40 mouse cellular contexts compared by ENCODE assay signal in genomic region chr2:104023096-104023495, GRCm38 (mm10). TPM values are rescaled to one million over a fixed set of nuclear protein-coding genes. Genes with fewer than 3 reads are reported as not detected.
"Had no signal": no experiment of that assay in that cellular context is flagged by ENCODE, and none has a peak within 500 bp of the region (broad histone marks: within the 10 kb centered on the region; RNA-seq: fewer than 3 reads in every experiment).

No protein-coding gene starts in this region.

- H3K9me3 ChIP-seq: heart, embryonic 10.5 days; heart, embryonic 12.5 days; hindbrain, embryonic 10.5 days; hindbrain, embryonic 12.5 days; intestine, embryonic 15.5 days; limb, embryonic 10.5 days; limb, embryonic 12.5 days; liver, embryonic 15.5 days had no signal

- DNase-seq: gastrocnemius, postnatal 25 days; heart, adult 2 months; heart, postnatal 10 days; heart, postnatal 4 days; kidney, adult 18-20 months; kidney, adult 8-10 months; kidney, postnatal 10 days; kidney, postnatal 25 days; kidney, postnatal 4 days; liver; liver, embryonic 13.5 days had no signal

- H3K4me1 ChIP-seq: heart, embryonic 10.5 days; heart, embryonic 12.5 days; intestine, embryonic 15.5 days; limb, embryonic 12.5 days had no signal

- H3K4me3 ChIP-seq: heart, adult 2 months; heart, embryonic 10.5 days; heart, embryonic 12.5 days; hindbrain, embryonic 10.5 days; hindbrain, embryonic 12.5 days; intestine, embryonic 15.5 days; layer of hippocampus, adult 2 months; left cerebral cortex, adult 2 months; limb, embryonic 10.5 days; limb, embryonic 12.5 days; liver, embryonic 13.5 days; liver, embryonic 15.5 days had no signal

- H3K36me3 ChIP-seq: heart, embryonic 10.5 days; heart, embryonic 12.5 days; hindbrain, embryonic 10.5 days; hindbrain, embryonic 12.5 days; intestine, embryonic 15.5 days; limb, embryonic 10.5 days; limb, embryonic 12.5 days; liver, embryonic 13.5 days; liver, embryonic 15.5 days had no signal

- ATAC-seq: hindbrain, embryonic 16.5 days; inflammation-experienced regulatory T-cells, adult 6 months; intestine, embryonic 15.5 days; intestine, postnatal 0 days had no signal

- H3K27me3 ChIP-seq: heart, embryonic 12.5 days; hindbrain, embryonic 12.5 days; intestine, embryonic 15.5 days; limb, embryonic 12.5 days had no signal

RNA-seq across cellular contexts. Expression of gene 4931422A03Rik, which starts 5.1 kb away (rescaled TPM):
- total RNA-seq: gastrocnemius, adult 18-20 months; gastrocnemius, adult 8-10 months; gastrocnemius, postnatal 25 days; gastrocnemius, postnatal 4 days; heart, adult 2 months; heart, postnatal 10 days; heart, postnatal 25 days; heart, postnatal 4 days; layer of hippocampus, adult 2 months; layer of hippocampus, postnatal 10 days; layer of hippocampus, postnatal 25 days; left cerebral cortex, adult 2 months; left cerebral cortex, postnatal 14 days; left cerebral cortex, postnatal 36 days had no signal
- polyA plus RNA-seq: heart, adult 2 months had no signal

RNA-seq across cellular contexts. Expression of gene Gm10912, which starts 42.5 kb away (rescaled TPM):
- polyA plus RNA-seq: heart, embryonic 10.5 days; heart, embryonic 12.5 days; heart, embryonic 14.5 days; heart, embryonic 16.5 days; hindbrain, embryonic 10.5 days; hindbrain, embryonic 12.5 days; hindbrain, embryonic 14.5 days; hindbrain, embryonic 16.5 days; intestine, postnatal 0 days; kidney, embryonic 14.5 days; kidney, embryonic 16.5 days; limb, embryonic 10.5 days; limb, embryonic 12.5 days; liver, embryonic 11.5 days had no signal

RNA-seq across cellular contexts. Expression of gene Gm10799, which starts 45.3 kb away (rescaled TPM):
- total RNA-seq: gastrocnemius, adult 18-20 months; gastrocnemius, adult 8-10 months; gastrocnemius, postnatal 25 days; gastrocnemius, postnatal 4 days; granulocyte monocyte progenitor cell, adult 5-6 weeks; heart, adult 2 months; heart, postnatal 10 days; heart, postnatal 25 days; heart, postnatal 4 days; layer of hippocampus, adult 2 months; layer of hippocampus, postnatal 10 days; layer of hippocampus, postnatal 25 days; left cerebral cortex, adult 2 months; left cerebral cortex, postnatal 14 days; left cerebral cortex, postnatal 36 days had no signal
- polyA plus RNA-seq: heart, adult 2 months; heart, embryonic 10.5 days; heart, embryonic 12.5 days; heart, embryonic 14.5 days; heart, embryonic 16.5 days; hindbrain, embryonic 10.5 days; hindbrain, embryonic 12.5 days; hindbrain, embryonic 14.5 days; hindbrain, embryonic 16.5 days; inflammation-experienced regulatory T-cells, adult 6 months; intestine, embryonic 15.5 days; intestine, postnatal 0 days; kidney, embryonic 14.5 days; kidney, embryonic 16.5 days; limb, embryonic 10.5 days; limb, embryonic 12.5 days; limb, embryonic 14.5 days; liver, embryonic 11.5 days; liver, embryonic 13.5 days; liver, embryonic 15.5 days had no signal

RNA-seq across cellular contexts. Expression of gene Cd59b, which starts 46.6 kb away (rescaled TPM):
- total RNA-seq: granulocyte monocyte progenitor cell, adult 5-6 weeks; layer of hippocampus, adult 2 months had no signal
- polyA plus RNA-seq: inflammation-experienced regulatory T-cells, adult 6 months had no signal
